Mouse (Mus musculus) embryonic fibroblast, embryonic 13.5 days (primary cell): ENCODE data around the gene 2900011O08Rik. TPM values are rescaled to one million over a fixed set of nuclear protein-coding genes. Genes with fewer than 3 reads are reported as not detected.

Source experiments
- H3K27ac ChIP-seq: 2 replicates; pipeline ENCODE4 v1.5.1; 2012; ENCODE audit warnings: low read length, control low read depth, inconsistent platforms; ENCODE audit not compliant: insufficient read depth
- H3K4me1 ChIP-seq: 2 replicates; pipeline ENCODE4 v1.6.1; 2011; ENCODE audit warnings: low read length; ENCODE audit not compliant: control insufficient read depth, insufficient read depth
- H3K4me3 ChIP-seq: 2 replicates; pipeline ENCODE4 v1.5.1; 2011; ENCODE audit warnings: mild to moderate bottlenecking, control low read depth, low read length; ENCODE audit not compliant: insufficient read depth
- CTCF ChIP-seq: IDR thresholded peaks from 2 replicates; pipeline ENCODE4 v1.5.1; 2011; ENCODE audit warnings: mild to moderate bottlenecking, control low read depth, low read length, moderate library complexity, borderline replicate concordance; ENCODE audit not compliant: insufficient read depth
- POLR2A ChIP-seq: IDR thresholded peaks from 2 replicates; pipeline ENCODE4 v1.6.1; 2011; ENCODE audit warnings: low read depth, mild to moderate bottlenecking, control low read depth, low read length, moderate library complexity
- polyA plus RNA-seq: library from polyadenylated mRNA; stranded (reverse); fragments of >200 nt; gene quantifications from 2 replicates; pipeline ENCODE4 v1.2.4, GENCODE M21; 2011; ENCODE audit warnings: low read depth; ENCODE audit not compliant: missing spikeins, insufficient read length

2900011O08Rik gene
- polyA plus RNA-seq, 1 experiment = 1.1 TPM

- no peak overlapping the region for H3K4me3 ChIP-seq
- no peak for TF ChIP-seq POLR2A
- TF ChIP-seq CTCF = peak; percentile 63; the same call in 1 of the 2 replicates
- H3K4me1 ChIP-seq = no peaks in the 10 kb centered on the region
- no peak overlapping the region for H3K27ac ChIP-seq
Observed at GRCm38 (mm10) chr16:14004170-14004569, 17.8 kb downstream of the 2900011O08Rik start.

- Histone ChIP-seq H3K4me1 (no peaks in the 10 kb centered on the region), H3K27ac (no peak overlapping the region), H3K4me3 (no peak overlapping the region)
- no peak for TF ChIP-seq POLR2A
Observed at GRCm38 (mm10) chr16:14004726-14005125, 18.3 kb downstream of the 2900011O08Rik start.

GRCm38 (mm10) chr16:14005266-14005665 lies 18.9 kb downstream of the 2900011O08Rik start:
- TF ChIP-seq POLR2A = no peak
- TF ChIP-seq CTCF = no peak
- Histone ChIP-seq H3K4me3 (no peak overlapping the region), H3K27ac (no peak overlapping the region), H3K4me1 (no peaks in the 10 kb centered on the region)

- Histone ChIP-seq H3K4me1 (no peaks in the 10 kb centered on the region), H3K4me3 (no peak overlapping the region), H3K27ac (no peak overlapping the region)
- TF ChIP-seq CTCF (no peak), POLR2A (no peak)
Observed at GRCm38 (mm10) chr16:14008081-14008480, 21.7 kb downstream of the 2900011O08Rik start.

- no peak overlapping the region for H3K4me3 ChIP-seq
- H3K4me1 ChIP-seq = no peaks in the 10 kb centered on the region
- no peak for TF ChIP-seq POLR2A
- no peak for TF ChIP-seq CTCF
- H3K27ac ChIP-seq = no peak overlapping the region
Observed at GRCm38 (mm10) chr16:14008708-14009107, 22.3 kb downstream of the 2900011O08Rik start.

GRCm38 (mm10) chr16:14009966-14010365 lies 23.6 kb downstream of the 2900011O08Rik start:
- Histone ChIP-seq H3K4me1 (no peaks in the 10 kb centered on the region), H3K4me3 (no peak overlapping the region), H3K27ac (no peak overlapping the region)
- TF ChIP-seq POLR2A (no peak), CTCF (no peak)

- Histone ChIP-seq H3K27ac (no peak overlapping the region), H3K4me1 (no peaks in the 10 kb centered on the region), H3K4me3 (no peak overlapping the region)
- no peak for TF ChIP-seq POLR2A
- TF ChIP-seq CTCF = no peak
Observed at GRCm38 (mm10) chr16:14017306-14017705, 30.9 kb downstream of the 2900011O08Rik start.

GRCm38 (mm10) chr16:14021166-14021822 lies 34.9 kb downstream of the 2900011O08Rik start:
- no peak for TF ChIP-seq CTCF
- TF ChIP-seq POLR2A = no peak
- H3K27ac ChIP-seq = no peak overlapping the region
- no peak overlapping the region for H3K4me3 ChIP-seq
- H3K4me1 ChIP-seq = no peaks in the 10 kb centered on the region

GRCm38 (mm10) chr16:14025091-14025990 lies 38.9 kb downstream of the 2900011O08Rik start:
- Histone ChIP-seq H3K27ac (no peak overlapping the region), H3K4me3 (no peak overlapping the region), H3K4me1 (no peaks in the 10 kb centered on the region; the same call in 1 of the 2 replicates)
- TF ChIP-seq POLR2A (no peak), CTCF (no peak)

- TF ChIP-seq POLR2A (no peak), CTCF (no peak)
- no peak overlapping the region for H3K27ac ChIP-seq
- H3K4me3 ChIP-seq = no peak overlapping the region
- no peaks in the 10 kb centered on the region; the same call in 1 of the 2 replicates for H3K4me1 ChIP-seq
Observed at GRCm38 (mm10) chr16:14029072-14029471, 42.7 kb downstream of the 2900011O08Rik start.
